Comparison of ENCODE assay signal across 8 mouse cellular contexts in the genomic region with DNA sequence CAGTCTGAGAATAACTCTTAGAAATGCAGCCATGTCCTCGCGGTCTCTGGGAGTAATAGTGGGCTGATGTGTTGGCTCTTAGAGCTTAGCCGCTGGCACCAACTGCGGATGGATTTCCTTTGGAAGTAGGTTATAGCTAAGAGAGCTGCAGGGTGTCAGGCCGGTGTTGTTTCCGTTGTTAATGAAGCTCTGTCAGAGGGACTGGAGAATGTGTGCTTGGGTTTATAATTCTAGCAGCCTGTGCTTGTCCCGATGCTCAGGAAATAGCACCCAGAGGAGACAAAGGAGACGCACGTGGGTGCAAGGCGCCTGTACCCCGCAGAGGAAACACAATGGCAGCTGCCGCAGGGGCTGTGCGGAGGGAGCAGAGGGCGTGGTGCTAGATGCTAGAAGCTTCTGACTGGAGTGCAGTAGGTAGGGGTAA. TPM values are rescaled to one million over a fixed set of nuclear protein-coding genes. Genes with fewer than 3 reads are reported as not detected.
DNase-seq lines count a peak whose midpoint lies in the region; ATAC-seq and TF ChIP-seq lines count a peak whose summit lies in the region.

No protein-coding gene starts in this region.

- H3K4me1 ChIP-seq in forebrain, embryonic 15.5 days: peaks cover 35% of the 10 kb centered on the region
- H3K4me1 ChIP-seq in midbrain, embryonic 11.5 days (ENCODE audit: control insufficient read depth, insufficient read depth, low read length): peaks cover 15% of the 10 kb centered on the region
- H3K4me1 ChIP-seq in stomach, postnatal 0 days (replicated peaks; ENCODE audit: control insufficient read depth, insufficient read depth): no peaks in the 10 kb centered on the region

- no peaks in the 10 kb centered on the region for H3K27me3 ChIP-seq in forebrain, embryonic 15.5 days
- H3K27me3 ChIP-seq in midbrain, embryonic 11.5 days (ENCODE audit: control insufficient read depth, insufficient read depth, low read length): no peaks in the 10 kb centered on the region
- no peaks in the 10 kb centered on the region for H3K27me3 ChIP-seq in stomach, postnatal 0 days (ENCODE audit: control insufficient read depth, insufficient read depth, low read length)

- WGBS in forebrain, embryonic 15.5 days: under 1% methylated on average over 14 of the region's 14 CpGs
- WGBS in midbrain, embryonic 11.5 days: 15% methylated on average over 14 of the region's 14 CpGs
- WGBS in stomach, postnatal 0 days: 29% methylated on average over 14 of the region's 14 CpGs

- H3K4me2 ChIP-seq in forebrain, embryonic 15.5 days (replicated peaks): peak overlapping the region; percentile 38
- H3K4me2 ChIP-seq in midbrain, embryonic 11.5 days: peak overlapping the region; percentile 30; the same call in 1 of the 2 replicates
- H3K4me2 ChIP-seq in stomach, postnatal 0 days (replicated peaks; ENCODE audit: low read depth): peak overlapping the region; percentile 39

- ATAC-seq in forebrain, embryonic 15.5 days (replicated peaks): peak; percentile 81
- ATAC-seq in midbrain, embryonic 11.5 days (ENCODE audit: low FRiP score): peak; percentile 45; the same call in 1 of the 2 replicates
- ATAC-seq in stomach, postnatal 0 days (ENCODE audit: low FRiP score, low TSS enrichment): no peak

- no peaks in the 10 kb centered on the region for H3K36me3 ChIP-seq in forebrain, embryonic 15.5 days
- no peaks in the 10 kb centered on the region for H3K36me3 ChIP-seq in midbrain, embryonic 11.5 days (ENCODE audit: control insufficient read depth, insufficient read depth, low read length)
- H3K36me3 ChIP-seq in stomach, postnatal 0 days (ENCODE audit: control insufficient read depth, insufficient read depth, low read length): no peaks in the 10 kb centered on the region

- H3K9me3 ChIP-seq in forebrain, embryonic 15.5 days: no peaks in the 10 kb centered on the region
- H3K9me3 ChIP-seq in midbrain, embryonic 11.5 days (ENCODE audit: control insufficient read depth, low read length): no peaks in the 10 kb centered on the region
- no peaks in the 10 kb centered on the region for H3K9me3 ChIP-seq in stomach, postnatal 0 days (ENCODE audit: control insufficient read depth, low read length)

- peak overlapping the region; percentile 44 for H3K9ac ChIP-seq in forebrain, embryonic 15.5 days (replicated peaks)
- H3K9ac ChIP-seq in midbrain, embryonic 11.5 days (ENCODE audit: low read length): peak overlapping the region; percentile 52
- H3K9ac ChIP-seq in stomach, postnatal 0 days (ENCODE audit: low read length): no peak overlapping the region

- TF ChIP-seq EP300 in stomach, postnatal 0 days (optimal IDR thresholded peaks at IDR 0.05): no peak

- DNase-seq in CD4-positive, CD25-positive, alpha-beta regulatory T cell, adult 2 months (ENCODE audit: low read depth, low spot score): peak; percentile 39
- DNase-seq in brain, embryonic 18.5 days (ENCODE audit: low read depth, low spot score): peak; percentile 49
- peak; percentile 61 to 74 for DNase-seq in layer of hippocampus, adult 18-20 months (ENCODE audit: low spot score in 2 of 2)
- DNase-seq in midbrain, embryonic 11.5 days (ENCODE audit: low spot score, missing footprints): peak; percentile 93
- DNase-seq in stomach, postnatal 0 days (ENCODE audit: low spot score): no peak
- DNase-seq in spleen, postnatal 4 days (ENCODE audit: low spot score in 2 of 2): no peak
- no peak for DNase-seq in kidney, postnatal 14 days

- TF ChIP-seq CTCF in stomach, postnatal 0 days (IDR thresholded peaks at IDR 0.05; ENCODE audit: low read depth): no peak

- H3K27ac ChIP-seq in forebrain, embryonic 15.5 days (replicated peaks): peak overlapping the region; percentile 89
- no peak overlapping the region for H3K27ac ChIP-seq in midbrain, embryonic 11.5 days (ENCODE audit: low read depth, low read length)
- no peak overlapping the region for H3K27ac ChIP-seq in stomach, postnatal 0 days (replicated peaks)

- no peak overlapping the region for H3K4me3 ChIP-seq in forebrain, embryonic 15.5 days
- H3K4me3 ChIP-seq in midbrain, embryonic 11.5 days (ENCODE audit: low read depth, low read length): no peak overlapping the region
- no peak overlapping the region for H3K4me3 ChIP-seq in stomach, postnatal 0 days (ENCODE audit: low read depth, low read length)

RNA-seq across cellular contexts. Expression of a gene that starts 56.5 kb away (rescaled TPM):
- not detected in 2 replicates for polyA plus RNA-seq in forebrain, embryonic 15.5 days (2015; fragmentation: Nextera tagmentation; extraction: Ambion mirVana)
- not detected for total RNA-seq in layer of hippocampus, adult 18-20 months (2021)
- polyA plus RNA-seq in midbrain, embryonic 11.5 days (2014; fragmentation: Nextera tagmentation; extraction: Ambion mirVana): not detected in 2 replicates
- polyA plus RNA-seq in stomach, postnatal 0 days (2015; fragmentation: Nextera tagmentation; extraction: Ambion mirVana): not detected in 2 replicates

Comparison
In these comparisons a context has a peak if more than half of its experiments do, and no peak if none do; other contexts are left out.
1. DNase-seq: peak in CD4-positive, CD25-positive, alpha-beta regulatory T cell, adult 2 months (single experiment), brain, embryonic 18.5 days (single experiment), layer of hippocampus, adult 18-20 months (2 of 2) and midbrain, embryonic 11.5 days (single experiment); none in stomach, postnatal 0 days (single experiment), spleen, postnatal 4 days (0 of 2) and kidney, postnatal 14 days (single experiment).
2. Peak in every context shown above with its lines, with median percentiles within 50 percentile points of each other: H3K4me2 ChIP-seq.